Mouse (Mus musculus) small intestine, adult 2 months (tissue): ENCODE measurements around the gene Nmnat2.

ENCODE experiments used
- CTCF ChIP-seq: fragments of 200-500 bp; IDR thresholded peaks from 2 replicates; pipeline ENCODE4 v1.5.1; 2012; ENCODE audit warnings: low read depth, mild to moderate bottlenecking, control low read depth, inconsistent platforms, low read length, moderate library complexity, mixed read lengths; ENCODE audit not compliant: insufficient replicate concordance, insufficient read length; ENCODE audit errors: extremely low read depth
- POLR2A ChIP-seq: fragments of 200-500 bp; IDR thresholded peaks from 2 replicates; pipeline ENCODE4 v1.6.1; 2012; ENCODE audit warnings: low read depth, mild to moderate bottlenecking, control low read depth, inconsistent platforms, low read length, moderate library complexity

- TF ChIP-seq POLR2A (no peak), CTCF (no peak)
Observed at GRCm38 (mm10) chr1:153075955-153076354, 121.2 kb downstream of the Nmnat2 start.
